Mouse (Mus musculus) right cerebral cortex, adult 18-20 months (tissue): ENCODE measurements around the gene Zc2hc1c.
A peak's percentile ranks its signal among the peaks of the same experiment; 100 is the strongest.
"Not testable (repeated sequence)": the region's sequence is repeated elsewhere in the genome, so short reads cannot be mapped to it uniquely, and the experiment has no call there.

Source experiments
- DNase-seq: peaks from one replicate; pipeline ENCODE4 v3.0.0; 2022; ENCODE audit warnings: mixed read lengths

Zc2hc1c gene

DNA sequence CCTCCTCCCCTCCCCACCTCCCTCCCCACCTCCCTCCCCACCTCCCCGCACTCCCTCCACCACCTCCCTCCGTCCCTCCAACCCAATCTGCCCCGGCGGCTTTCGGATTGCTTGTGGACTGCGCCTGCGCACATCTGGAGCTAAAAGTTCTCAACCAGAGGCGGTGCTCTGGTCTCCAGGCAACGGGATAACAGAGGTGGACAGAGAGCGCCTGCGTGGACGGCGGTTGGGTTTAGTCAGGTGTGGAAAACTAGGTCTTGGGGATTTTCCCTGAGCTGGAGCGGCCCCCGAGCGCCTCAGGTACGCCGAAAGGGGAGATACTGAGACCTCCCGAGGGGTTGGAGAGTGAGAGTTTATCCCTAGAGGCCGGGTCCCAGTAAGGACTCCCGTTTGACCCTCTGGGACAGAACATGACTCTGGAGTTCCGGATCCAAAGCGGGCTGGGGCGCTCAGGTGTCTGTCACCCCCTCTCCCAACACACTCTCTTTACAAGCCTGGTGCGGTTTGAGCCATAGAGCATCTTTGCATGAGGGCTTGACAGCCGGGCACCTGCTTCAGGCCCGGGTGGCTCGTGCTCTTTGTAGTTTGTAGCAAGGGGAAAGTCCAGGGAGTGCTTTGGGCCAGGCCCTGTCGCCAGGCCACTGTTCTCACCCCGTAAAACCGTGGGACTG lies at the start of gene Zc2hc1c:
TSS of gene Zc2hc1c (plus strand) at position 106 of the 671 bp plus-strand sequence.
- peak; percentile 89 for DNase-seq

DNA sequence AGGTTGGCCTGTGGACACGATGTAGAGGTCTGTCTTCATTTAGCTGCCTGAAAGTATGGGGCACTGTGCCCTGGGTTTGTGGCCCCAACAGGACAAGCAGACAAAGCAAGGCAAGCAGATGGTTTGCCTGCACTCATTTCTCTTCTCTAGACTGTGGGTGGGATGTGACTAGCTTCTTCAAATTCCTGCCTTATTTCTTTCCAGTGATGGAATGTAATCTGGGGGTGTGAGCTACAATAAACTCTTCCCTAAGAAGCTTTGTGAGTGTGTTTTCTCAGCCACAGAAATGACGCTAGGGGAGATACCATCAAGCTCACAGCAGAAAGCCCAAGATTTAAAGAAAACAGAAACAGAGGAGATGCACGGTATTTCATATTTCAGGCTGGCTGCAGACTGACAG lies 36.3 kb upstream of the Zc2hc1c start:
- no peak for DNase-seq

DNA sequence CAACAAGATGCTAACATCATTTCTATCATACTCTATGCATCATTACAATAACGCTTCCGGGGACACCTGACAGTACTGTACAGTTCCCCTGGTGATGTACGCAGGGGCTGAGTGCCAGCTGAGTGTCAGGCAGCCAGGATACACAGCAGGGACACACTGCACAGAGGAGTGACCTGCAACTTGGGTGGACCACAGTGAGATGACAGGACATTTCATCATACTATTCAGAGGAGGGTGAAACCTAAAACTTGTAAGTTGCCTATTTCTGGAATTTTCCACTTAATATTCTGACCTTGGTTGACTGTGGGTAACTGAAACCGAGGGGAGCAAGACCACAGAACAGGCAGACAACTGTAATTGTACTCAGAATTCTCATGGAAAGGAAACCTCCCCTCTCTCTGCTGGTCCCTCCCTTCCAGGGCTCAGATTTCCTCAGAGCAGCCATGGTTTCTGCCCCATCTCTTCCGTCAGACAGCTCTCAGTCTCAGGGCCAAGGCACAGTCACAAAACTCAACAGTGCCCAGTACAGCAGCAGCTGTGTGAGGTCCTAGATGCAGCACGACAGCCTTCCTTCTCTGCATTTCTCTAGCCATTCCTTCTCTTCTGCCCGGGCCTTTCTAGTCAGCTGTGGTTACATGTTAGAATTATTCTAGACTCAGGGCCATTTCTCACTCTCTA lies 32.2 kb upstream of the Zc2hc1c start:
- no peak for DNase-seq

DNA sequence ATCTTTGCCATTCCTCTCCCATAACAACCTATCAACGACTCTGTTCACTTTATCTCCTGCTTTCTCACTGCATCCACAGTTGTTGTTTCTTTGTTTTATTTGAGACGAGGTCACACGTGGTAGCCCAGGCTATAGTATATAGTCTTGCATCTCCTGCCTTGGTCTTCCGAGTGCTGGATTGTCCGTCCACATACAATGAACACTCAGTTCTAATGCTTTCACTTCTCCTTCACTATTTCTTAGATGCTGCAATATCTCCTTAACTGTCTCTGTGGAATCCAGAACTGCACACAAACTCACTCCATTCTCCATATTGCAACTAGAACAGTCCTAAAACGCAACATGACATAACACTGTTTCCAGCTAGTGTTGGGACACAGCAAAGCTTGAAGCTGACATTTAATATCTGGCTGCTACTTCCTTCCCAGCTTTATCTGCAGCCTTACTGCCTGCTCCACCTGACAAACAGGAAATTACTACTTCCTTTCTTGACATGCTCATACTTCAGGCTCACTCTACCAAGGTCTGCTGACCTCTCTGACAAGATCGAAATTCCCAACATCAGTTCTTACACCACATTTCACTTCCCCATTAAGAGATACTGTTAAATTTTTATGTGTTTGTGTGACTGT lies 31.3 kb upstream of the Zc2hc1c start:
- DNase-seq: no peak

DNA sequence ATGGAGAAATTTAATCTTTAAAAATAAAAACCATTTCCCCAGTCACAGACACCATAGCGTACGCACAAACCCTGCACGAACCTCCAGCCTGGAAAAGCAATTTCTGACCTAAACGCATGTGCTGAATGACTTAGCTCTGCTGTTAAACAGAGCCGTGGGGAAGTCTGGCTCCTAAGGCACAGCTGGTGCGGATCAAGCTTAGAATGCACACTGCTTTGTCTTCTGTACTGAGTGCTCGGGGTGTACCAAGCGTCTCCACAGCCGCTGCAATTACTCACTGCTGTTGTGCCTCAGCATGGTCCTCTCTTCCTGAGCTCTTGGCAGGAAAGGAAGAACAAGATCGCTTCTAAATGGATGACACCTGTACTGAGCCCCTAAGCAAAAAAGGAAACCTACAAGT lies 25.9 kb upstream of the Zc2hc1c start:
- DNase-seq: no peak

DNA sequence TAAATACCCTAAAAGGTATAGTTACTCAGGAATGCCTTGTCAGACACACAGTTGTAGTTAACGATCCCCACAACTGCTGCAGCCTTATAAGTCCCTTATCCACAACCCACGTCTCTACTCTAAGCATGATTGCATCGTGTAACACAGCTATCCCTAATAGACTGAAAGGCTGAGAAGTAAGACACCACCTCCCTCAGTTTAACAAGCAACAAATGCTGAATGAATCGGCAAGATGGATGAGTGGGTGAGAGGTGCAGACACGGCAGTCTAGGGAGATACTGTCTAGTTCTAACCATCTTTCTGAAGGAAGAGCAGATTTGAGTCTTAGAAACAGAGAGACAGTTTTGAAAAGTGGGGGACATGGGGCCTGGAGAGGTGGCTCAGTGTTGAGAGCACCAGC lies 25.2 kb upstream of the Zc2hc1c start:
- DNase-seq: peak; percentile 49

DNA sequence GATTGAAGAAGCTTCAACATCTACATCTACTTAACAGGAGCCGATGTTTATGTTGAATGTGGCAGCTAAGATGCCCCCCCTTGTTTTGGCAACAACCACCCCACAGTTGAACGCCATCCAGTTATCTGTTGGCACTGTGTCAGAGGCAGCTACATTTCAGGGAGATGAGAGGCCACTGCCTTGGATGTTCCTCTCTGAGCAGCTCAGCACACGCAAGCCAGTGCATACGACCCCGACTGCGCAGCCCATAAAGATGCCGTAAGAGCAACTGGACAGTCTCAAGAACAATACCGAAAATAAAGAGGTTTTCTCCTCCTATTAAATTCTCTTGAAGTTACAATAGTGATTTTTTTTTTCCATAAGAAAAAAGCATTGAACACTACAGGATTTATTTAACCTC lies 23.9 kb upstream of the Zc2hc1c start:
- no peak for DNase-seq

DNA sequence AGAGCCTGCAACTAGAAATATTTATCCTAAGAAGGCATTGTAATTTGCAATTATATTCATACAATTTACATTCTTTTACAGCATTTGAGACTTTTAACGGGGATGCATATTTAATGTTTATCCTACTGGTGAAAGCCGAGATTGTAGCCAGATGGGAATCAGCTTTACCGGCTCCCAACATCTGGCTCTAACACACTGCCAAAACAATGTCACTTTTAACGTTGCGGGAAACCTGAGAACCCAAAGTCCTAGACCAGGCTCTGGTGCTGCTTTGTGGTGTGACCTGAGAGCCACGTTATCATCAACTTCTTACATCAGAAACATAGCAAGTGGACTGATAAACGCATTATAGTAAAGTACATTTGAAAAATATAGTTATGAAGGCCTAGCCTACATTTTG lies 23.5 kb upstream of the Zc2hc1c start:
- DNase-seq: no peak

DNA sequence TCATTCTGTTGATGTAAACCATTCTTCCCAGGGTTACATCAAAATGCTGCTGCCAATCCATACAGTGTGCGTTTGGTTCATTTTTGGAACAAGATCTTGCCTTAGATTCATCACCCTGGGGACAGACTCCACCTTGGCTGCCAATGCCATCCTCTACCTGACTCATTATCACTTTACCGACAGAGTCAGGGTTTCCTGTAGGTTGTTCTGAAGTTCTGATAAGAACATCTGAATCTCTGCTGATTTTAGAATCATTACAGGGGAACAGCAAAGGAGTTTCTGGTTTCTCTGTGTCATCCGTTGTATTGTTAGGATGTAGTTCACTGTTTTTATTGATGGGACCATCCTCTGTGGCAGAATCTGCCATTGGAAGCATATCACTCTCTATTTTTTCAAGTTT lies 22.1 kb upstream of the Zc2hc1c start:
- DNase-seq: no peak

DNA sequence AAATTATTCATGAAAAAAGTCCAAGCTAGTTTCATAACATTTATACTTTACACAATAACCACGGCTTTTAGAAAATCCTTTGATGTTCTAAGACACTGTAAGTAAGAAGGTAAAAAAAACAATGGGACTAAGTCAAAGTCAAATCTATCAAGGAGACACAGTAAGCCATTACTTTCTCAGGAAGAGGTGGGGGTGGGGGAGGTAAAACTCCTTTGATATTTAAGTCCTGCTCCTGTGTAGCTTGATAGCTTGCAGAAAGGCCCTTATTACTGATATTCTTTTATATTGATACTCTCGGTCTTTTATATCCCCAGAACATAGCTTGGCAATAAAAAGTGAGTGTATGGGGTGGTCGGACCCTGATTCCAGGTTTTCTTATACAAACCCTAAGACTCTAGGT lies 18.6 kb upstream of the Zc2hc1c start:
- DNase-seq: no peak

DNA sequence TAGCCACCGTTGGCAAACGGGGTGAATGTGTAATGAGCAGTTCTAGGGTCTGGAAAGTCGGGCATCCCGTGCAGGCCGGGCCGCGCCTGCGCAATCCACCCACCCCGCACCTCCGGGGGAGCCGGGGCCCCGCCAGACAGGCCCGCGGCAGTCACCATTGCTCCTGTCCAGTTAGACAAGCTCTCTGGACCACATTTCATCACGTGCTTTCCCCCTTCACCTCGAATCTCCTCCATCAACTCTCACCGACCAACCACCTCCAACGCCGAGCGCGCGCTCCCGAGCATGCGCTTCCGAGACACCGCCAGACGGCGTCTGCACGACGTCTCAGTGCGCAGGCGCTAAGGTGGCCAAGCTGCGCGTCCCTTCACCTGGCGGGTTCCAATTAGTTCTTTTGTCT lies 18.1 kb upstream of the Zc2hc1c start, which contains the start of gene Mlh3:
TSS of gene Mlh3 (minus strand) at position 281 of the 400 bp plus-strand sequence.
- peak; percentile 89 for DNase-seq

DNA sequence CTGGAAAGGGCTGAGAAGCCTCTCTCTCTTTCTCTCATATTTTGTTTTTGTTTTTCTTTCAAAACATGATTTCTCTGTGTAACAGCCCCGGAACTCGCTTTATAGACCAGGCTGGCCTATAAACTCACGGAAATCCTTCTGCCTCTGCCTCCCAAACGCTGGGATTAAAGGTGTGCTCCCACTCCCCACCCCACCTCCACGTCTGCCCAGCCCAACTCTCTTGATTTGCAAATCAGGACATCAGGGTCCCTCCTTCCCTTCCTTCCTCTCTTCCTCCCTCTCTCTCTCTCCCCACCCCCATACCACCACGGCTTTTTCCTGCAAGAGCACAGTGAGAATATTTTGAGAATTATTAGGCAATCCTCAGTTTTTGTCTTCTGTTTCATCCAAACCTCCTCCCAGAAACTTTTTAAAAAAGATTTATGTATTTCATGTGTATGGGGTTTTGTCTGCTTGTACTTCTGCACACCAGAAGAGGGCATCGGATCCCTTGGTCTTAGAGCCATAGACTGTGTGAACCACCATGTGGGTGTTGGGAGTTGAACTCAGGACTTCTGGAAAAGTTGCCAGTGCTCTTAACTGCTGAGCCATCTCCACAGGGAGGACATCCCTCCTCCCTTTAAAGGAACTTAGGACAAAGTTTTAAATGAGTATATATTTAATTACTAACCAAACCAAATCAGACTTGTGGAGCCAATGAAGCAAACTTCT lies 17.1 kb upstream of the Zc2hc1c start:
- DNase-seq: no peak

DNA sequence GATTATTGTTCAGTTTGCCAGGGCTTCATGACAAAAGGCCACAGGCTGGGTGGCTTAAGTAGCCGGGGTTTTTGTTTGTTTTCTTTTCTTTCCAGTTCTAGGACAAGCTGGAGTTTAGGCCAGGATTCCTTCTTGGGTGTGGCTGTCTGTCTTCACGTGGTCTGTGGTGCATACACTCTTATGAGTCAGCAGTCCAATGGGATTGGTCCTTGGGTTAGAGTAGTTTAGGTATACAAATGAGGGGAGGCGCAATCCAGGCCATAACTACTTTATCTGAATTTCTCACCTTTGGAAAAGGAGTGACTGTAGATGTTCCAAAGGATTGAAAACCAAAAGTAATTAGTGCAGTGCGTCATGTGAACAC lies 16.6 kb upstream of the Zc2hc1c start:
- no peak for DNase-seq

DNA sequence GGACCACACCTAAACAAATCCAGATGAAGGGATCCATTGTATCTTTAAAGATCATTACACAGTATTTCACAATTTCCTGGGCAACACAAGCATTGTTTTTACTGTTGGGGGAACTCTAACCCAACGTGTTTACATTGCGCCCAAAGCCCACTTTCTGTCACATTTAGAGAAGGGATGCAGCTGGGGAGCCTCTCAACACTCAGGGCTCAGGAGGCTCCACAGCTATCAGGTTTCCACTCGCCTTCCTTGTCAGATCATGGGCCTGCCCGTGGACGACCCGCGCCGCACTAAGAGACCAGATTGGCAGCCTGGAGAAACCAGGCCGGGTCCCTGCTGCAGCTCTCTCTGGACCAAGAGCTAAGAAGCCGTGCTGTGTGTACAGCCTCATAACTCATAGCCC lies 14.9 kb upstream of the Zc2hc1c start:
- DNase-seq: no peak

DNA sequence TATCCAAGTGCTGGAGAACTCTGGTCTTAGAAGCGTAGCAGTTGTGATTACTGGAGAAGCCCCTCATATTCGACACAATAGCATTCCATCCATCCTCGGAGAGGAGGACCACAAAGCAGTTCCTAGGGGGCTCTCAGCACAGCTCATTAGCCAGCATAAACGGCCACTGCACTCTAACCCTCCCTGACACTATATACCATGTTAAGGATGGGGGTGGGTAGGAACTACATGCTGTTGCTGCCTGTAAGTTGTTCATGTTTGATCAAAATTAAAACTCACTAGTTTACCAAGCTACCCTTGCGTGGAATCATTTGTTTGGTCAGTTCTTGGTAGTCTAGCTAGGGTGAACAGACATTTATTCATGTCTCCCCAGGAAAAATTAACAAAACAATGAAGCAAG lies 12.1 kb upstream of the Zc2hc1c start:
- no peak for DNase-seq

DNA sequence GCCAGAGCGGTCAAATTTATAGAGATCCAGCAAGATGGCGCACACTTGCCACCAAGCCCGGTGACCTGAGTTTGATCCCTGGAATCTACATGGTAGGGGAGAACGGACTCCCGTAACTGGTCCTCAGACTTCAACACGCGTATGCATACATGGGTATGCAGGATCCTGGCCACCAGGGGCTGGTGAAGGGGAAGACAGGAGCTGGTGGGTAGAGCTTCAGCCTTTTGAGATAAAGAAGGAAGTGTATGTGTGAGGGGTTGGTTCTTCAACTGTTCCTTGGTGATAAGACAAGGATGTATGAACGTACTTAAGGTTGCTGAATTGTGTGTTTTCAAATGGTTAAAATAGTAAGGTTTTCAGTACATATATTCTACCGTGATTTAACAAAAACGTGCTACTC lies 9.5 kb upstream of the Zc2hc1c start:
- DNase-seq: no peak

DNA sequence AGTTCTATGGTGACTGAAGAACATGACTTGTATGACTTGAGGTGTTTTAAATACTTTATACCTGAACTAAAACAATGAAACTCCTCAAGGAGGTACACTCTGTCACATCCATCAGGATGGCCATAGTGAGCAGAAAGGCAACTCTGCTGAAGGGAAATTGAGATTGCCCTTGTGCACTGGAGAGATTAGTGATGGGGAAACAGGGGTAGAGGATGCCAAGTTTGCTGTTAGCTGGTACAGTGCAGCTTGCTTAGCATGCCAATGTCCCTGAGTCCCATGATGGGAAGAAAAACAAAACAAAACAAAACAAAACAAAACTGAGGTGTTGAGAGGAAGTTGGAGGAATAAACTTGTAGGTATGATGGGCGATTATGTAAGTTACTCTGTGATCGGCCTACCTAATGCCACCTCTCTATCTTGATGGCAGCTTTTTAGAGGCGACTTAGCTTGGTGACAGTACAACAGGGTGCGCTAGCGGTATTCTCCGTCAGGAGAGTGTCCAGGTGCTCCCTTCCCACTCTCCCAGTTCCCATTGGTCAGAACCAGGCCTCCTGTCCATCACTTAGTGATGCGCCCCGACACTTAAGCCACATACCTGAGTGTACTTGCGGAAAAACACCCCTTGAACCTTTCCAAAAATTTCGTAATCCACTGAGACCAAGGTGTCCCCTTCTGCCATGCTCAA lies 8.9 kb upstream of the Zc2hc1c start:
- no peak for DNase-seq

DNA sequence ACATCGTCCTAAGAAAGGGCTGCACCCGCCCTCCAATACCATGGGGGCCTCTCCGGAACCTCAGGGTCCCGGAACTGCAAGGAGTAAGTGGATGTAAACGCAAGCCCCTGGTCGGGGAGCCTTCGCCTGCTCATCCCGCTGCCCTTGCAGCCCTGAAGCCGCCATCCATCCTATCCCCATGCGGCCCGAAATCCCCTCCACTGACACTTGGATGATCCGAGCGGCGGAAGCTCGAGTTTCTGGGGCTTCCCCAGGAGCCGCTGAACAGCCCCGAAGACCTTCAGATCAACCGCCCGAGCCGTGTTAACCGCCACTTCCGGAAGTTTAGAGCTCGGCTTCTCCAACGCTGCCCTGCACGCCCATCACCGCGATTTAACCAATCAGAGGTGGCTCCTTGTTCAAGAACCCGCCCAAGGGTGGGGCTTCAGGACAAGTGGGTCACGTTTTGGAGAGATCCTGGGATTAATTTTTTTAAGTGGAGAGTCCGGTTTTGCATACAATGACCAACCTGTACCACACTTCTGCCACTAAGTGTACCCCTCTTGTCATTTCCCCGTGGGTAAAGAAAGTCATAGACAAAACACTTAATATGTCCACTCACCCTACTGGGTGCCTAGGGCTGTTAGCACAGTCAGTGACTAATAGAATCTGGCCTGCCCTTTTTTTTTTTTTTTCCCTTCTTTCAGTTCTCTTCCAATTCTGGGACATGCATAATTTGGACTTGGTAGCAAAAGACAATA lies 8.1 kb upstream of the Zc2hc1c start:
- DNase-seq: peak; percentile 96

DNA sequence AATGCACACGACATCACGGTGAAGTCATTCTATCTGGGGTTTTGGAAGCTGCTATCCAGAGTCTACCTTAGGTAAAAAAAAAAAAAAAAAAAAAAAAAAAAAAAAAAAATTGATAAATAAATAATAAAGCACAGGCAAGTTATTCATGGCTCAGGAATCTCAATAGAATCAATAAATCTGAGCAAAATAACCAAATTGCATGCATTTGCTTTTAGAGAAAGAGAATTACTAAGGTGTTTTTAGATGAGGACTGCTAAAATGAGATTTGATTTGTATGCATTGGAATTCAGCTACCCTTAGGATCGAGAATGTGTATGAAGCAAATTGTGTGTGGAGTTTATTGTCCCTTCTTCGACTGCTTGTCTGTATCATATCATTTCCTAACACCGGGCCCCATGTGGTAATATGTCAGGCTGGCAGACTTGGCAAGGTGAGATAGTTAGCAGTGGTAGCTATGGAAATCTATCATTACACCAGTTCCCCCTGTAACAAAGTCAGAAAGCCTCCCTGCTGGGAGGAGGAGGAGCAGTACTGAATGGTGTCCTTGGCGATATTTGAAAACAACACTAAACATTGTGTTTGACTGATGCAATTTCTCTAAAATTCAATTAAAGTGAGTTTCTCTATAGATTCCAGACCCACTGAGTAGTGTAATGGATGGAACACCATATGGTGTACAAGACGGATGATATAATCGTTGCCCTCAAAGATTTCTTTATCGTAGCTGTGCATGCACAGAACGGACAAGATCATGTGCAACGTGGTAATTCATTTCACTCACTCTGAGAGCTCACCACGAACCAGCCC lies 7.3 kb upstream of the Zc2hc1c start:
- no peak for DNase-seq

DNA sequence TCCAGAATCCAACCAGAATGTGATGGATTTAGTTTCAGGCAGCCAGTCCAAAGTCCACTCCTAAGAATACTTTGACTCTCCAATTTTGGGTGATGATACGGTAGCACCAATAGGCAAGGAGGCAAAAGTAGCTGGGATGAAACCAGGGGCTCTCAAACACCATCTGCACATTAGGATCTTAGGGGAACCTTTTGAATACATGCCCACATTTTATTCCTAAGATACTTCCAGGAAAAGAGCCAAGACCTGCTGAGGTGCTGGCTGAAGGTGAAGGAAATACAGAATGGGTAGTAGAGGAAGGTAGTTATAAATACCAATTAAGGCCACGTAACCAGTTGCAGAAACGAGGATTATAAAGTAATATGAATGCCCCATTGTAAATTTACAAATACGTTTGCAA lies 6.6 kb upstream of the Zc2hc1c start:
- DNase-seq: not testable (repeated sequence)

DNA sequence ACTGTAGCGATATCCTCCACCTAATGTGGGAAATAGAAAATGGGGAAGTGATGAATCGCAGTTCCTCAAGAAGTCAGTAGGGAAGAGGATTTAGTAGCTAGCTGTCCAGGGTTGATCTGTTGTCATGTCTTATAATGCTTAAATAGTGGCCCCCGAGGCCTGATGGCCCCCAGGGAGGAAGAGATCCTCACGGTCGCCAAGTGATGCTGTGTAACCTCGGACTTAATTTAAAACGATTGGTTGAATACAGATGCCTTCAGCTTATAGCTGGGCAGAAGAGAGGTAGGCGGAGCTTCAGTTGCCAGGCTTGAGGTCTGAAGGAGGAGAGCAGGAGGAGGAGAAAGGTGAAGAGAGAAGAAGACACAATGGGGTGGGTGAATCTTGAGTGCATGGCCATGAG lies 4.1 kb upstream of the Zc2hc1c start:
- no peak for DNase-seq

DNA sequence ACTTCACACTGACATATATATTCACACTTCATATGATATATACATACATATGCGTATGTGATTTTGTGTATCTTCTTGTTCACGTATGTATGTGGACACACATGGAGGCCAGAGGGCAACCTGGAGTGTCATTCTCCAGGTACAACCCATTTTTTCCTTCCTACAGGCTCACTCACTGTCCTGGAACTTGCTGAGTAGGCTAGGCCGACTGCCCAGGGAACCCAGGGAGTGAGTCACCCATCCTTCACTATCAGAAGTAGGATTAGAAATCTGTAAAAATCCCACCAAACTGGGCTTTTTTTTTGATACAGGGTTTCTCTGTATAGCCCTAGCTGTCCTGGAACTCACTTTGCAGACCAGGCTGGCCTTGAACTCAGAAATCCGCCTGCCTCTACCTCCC lies 3.4 kb upstream of the Zc2hc1c start:
- DNase-seq: no peak
